Mouse (Mus musculus) C2C12 (cell line): Measurements from ENCODE around the gene Car2.

ENCODE experiments used
- CTCF ChIP-seq: IDR thresholded peaks from one replicate; pipeline ENCODE4 v1.5.1; 2011; ENCODE audit not compliant: control insufficient read depth, insufficient read depth, insufficient read length
- MYOD1 ChIP-seq: IDR thresholded peaks from one replicate; pipeline ENCODE4 v1.6.1; 2011; ENCODE audit warnings: low read depth; ENCODE audit not compliant: control insufficient read depth, insufficient read length
- USF1 ChIP-seq: IDR thresholded peaks from one replicate; pipeline ENCODE4 v1.6.1; 2011; ENCODE audit warnings: low read depth, mild to moderate bottlenecking, control low read depth, moderate library complexity

DNA sequence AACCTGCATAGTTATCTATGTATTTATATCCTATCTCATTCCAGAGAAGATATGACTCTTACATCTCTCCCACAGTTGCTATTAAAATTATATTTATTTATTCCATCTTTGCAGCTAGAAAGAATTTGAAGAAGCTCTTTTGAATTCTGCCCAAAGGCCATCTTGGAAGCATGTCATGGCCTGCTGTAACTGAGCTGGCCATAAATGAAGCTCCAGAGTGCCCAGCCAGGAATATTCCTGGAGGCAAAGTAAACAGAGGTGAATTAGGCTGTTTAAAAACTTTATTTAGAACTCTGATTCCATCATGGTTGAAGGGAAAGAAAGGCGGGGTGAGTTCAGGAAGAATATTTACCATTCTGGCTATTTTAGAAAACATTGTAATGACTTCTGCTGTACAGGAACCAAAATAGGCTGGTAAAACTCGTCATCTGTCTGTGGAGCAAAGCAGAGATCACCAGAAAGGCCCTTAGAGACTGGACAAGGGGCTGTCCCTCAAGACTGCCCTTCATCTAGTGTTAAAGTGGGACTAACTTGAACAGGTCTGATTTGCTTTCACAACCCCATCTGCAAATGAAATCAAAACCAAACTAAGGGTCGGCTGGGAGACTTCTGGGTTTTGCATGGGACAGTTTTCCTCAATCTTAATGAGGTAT is 46.5 kb upstream of the Car2 start:
- TF ChIP-seq CTCF (no peak), USF1 (no peak), MYOD1 (no peak)
